25 mouse cellular contexts compared by ENCODE assay signal in genomic region chr10:45345217-45345616, GRCm38 (mm10). TPM values are rescaled to one million over a fixed set of nuclear protein-coding genes. Genes with fewer than 3 reads are reported as not detected.
A peak's percentile ranks its signal among the peaks of the same experiment; 100 is the strongest.
DNase-seq lines count a peak whose midpoint lies in the region; ATAC-seq and TF ChIP-seq lines count a peak whose summit lies in the region.
"Had no signal": no experiment of that assay in that cellular context is flagged by ENCODE, and none has a peak within 500 bp of the region (broad histone marks: within the 10 kb centered on the region; RNA-seq: fewer than 3 reads in every experiment).

No protein-coding gene starts in this region.

- no peak overlapping the region for H3K27ac ChIP-seq in hindbrain, embryonic 14.5 days
- no peak overlapping the region for H3K27ac ChIP-seq in hindbrain, embryonic 16.5 days (ENCODE audit: low read depth, low read length)
- H3K27ac ChIP-seq in intestine, embryonic 15.5 days, result no peak overlapping the region
- H3K27ac ChIP-seq in liver, postnatal 0 days (ENCODE audit: low read depth), result no peak overlapping the region
- H3K27ac ChIP-seq in heart, adult 2 months, result no peak overlapping the region
- H3K27ac ChIP-seq: forebrain, embryonic 13.5 days; gastrocnemius, adult 2 months; heart, embryonic 10.5 days; kidney, embryonic 15.5 days; limb, embryonic 12.5 days; stomach, postnatal 0 days had no signal

- TF ChIP-seq EP300 in liver, postnatal 0 days (IDR thresholded peaks at IDR 0.05; ENCODE audit: low read depth), result no peak
- no peak for TF ChIP-seq EP300 in heart, adult 2 months (IDR thresholded peaks at IDR 0.05; ENCODE audit: insufficient read depth, low read depth, low read length)

- TF ChIP-seq CTCF in liver, postnatal 0 days (IDR thresholded peaks at IDR 0.05; ENCODE audit: low read depth), result no peak
- no peak for TF ChIP-seq CTCF in heart, adult 2 months (IDR thresholded peaks at IDR 0.05)

- no peak overlapping the region for H3K9ac ChIP-seq in hindbrain, embryonic 14.5 days
- no peak overlapping the region for H3K9ac ChIP-seq in hindbrain, embryonic 16.5 days (ENCODE audit: low read depth, low read length)
- no peak overlapping the region for H3K9ac ChIP-seq in intestine, embryonic 15.5 days
- no peak overlapping the region for H3K9ac ChIP-seq in liver, postnatal 0 days (replicated peaks)
- no peak overlapping the region for H3K9ac ChIP-seq in heart, adult 2 months (ENCODE audit: low read depth, low read length)
- H3K9ac ChIP-seq: forebrain, embryonic 13.5 days; kidney, embryonic 15.5 days; limb, embryonic 12.5 days; lung, embryonic 14.5 days had no signal

- no peak overlapping the region for H3K4me3 ChIP-seq in hindbrain, embryonic 14.5 days (replicated peaks; ENCODE audit: low read length)
- H3K4me3 ChIP-seq in hindbrain, embryonic 16.5 days (ENCODE audit: low read length), result no peak overlapping the region
- no peak overlapping the region for H3K4me3 ChIP-seq in intestine, embryonic 15.5 days (replicated peaks)
- no peak overlapping the region for H3K4me3 ChIP-seq in liver, postnatal 0 days (ENCODE audit: low read depth, low read length)
- no peak overlapping the region for H3K4me3 ChIP-seq in heart, adult 2 months
- H3K4me3 ChIP-seq: forebrain, embryonic 13.5 days; gastrocnemius, adult 2 months; heart, embryonic 10.5 days; kidney, embryonic 15.5 days; limb, embryonic 12.5 days had no signal

- TF ChIP-seq POLR2A in heart, adult 2 months (IDR thresholded peaks at IDR 0.05; ENCODE audit: insufficient read depth, low read depth, low read length), result no peak

- H3K4me1 ChIP-seq in hindbrain, embryonic 14.5 days (replicated peaks; ENCODE audit: control insufficient read depth, insufficient read depth, low read length), result no peaks in the 10 kb centered on the region
- no peaks in the 10 kb centered on the region for H3K4me1 ChIP-seq in hindbrain, embryonic 16.5 days (ENCODE audit: control insufficient read depth, insufficient read depth, low read depth, low read length)
- H3K4me1 ChIP-seq in intestine, embryonic 15.5 days (replicated peaks), result no peaks in the 10 kb centered on the region
- H3K4me1 ChIP-seq in liver, postnatal 0 days (ENCODE audit: insufficient read depth), result no peaks in the 10 kb centered on the region
- H3K4me1 ChIP-seq in heart, adult 2 months (ENCODE audit: control insufficient read depth, insufficient read depth, low read length), result no peaks in the 10 kb centered on the region
- H3K4me1 ChIP-seq: heart, embryonic 10.5 days; kidney, embryonic 15.5 days; limb, embryonic 12.5 days had no signal

- H3K9me3 ChIP-seq in hindbrain, embryonic 14.5 days (ENCODE audit: control insufficient read depth, low read length), result no peaks in the 10 kb centered on the region
- no peaks in the 10 kb centered on the region for H3K9me3 ChIP-seq in hindbrain, embryonic 16.5 days (ENCODE audit: control insufficient read depth, low read length)
- H3K9me3 ChIP-seq in intestine, embryonic 15.5 days, result no peaks in the 10 kb centered on the region
- H3K9me3 ChIP-seq in liver, postnatal 0 days (ENCODE audit: low read length), result no peaks in the 10 kb centered on the region
- H3K9me3 ChIP-seq: forebrain, embryonic 13.5 days; kidney, embryonic 15.5 days had no signal

- H3K79me2 ChIP-seq in heart, adult 2 months (replicated peaks; ENCODE audit: control insufficient read depth, insufficient read depth, low read length), result no peaks in the 10 kb centered on the region

- no peak overlapping the region for H3K4me2 ChIP-seq in hindbrain, embryonic 14.5 days (replicated peaks)
- H3K4me2 ChIP-seq in hindbrain, embryonic 16.5 days (ENCODE audit: low read length), result no peak overlapping the region
- H3K4me2 ChIP-seq in intestine, embryonic 15.5 days (replicated peaks), result no peak overlapping the region
- H3K4me2 ChIP-seq in liver, postnatal 0 days (ENCODE audit: low read depth, low read length), result no peak overlapping the region
- H3K4me2 ChIP-seq: forebrain, embryonic 13.5 days; kidney, embryonic 15.5 days; limb, embryonic 12.5 days; lung, embryonic 14.5 days had no signal

- no peak for DNase-seq in hindbrain, embryonic 14.5 days (ENCODE audit: low spot score)
- DNase-seq in adipocyte (ENCODE audit: low spot score), result peak; percentile 66
- peak; percentile 27 for DNase-seq in liver, postnatal 0 days
- DNase-seq in heart, adult 2 months, result no peak
- DNase-seq in spleen, adult 12 weeks (ENCODE audit: low spot score), result no peak
- DNase-seq: adrenal gland, postnatal 14 days; B cell, adult 2 months; cerebellum, adult 8-10 months; gastrocnemius, adult 2 months; kidney, postnatal 36 days; lung, embryonic 14.5 days; midbrain, embryonic 14.5 days; thymus, adult 2 months had no signal

- H3K36me3 ChIP-seq in hindbrain, embryonic 14.5 days (replicated peaks; ENCODE audit: control insufficient read depth, insufficient read depth), result no peaks in the 10 kb centered on the region
- no peaks in the 10 kb centered on the region for H3K36me3 ChIP-seq in hindbrain, embryonic 16.5 days (ENCODE audit: control insufficient read depth, insufficient read depth, low read length)
- no peaks in the 10 kb centered on the region for H3K36me3 ChIP-seq in intestine, embryonic 15.5 days
- H3K36me3 ChIP-seq in liver, postnatal 0 days (replicated peaks; ENCODE audit: insufficient read depth, low read length), result no peaks in the 10 kb centered on the region
- no peaks in the 10 kb centered on the region for H3K36me3 ChIP-seq in heart, adult 2 months (ENCODE audit: control insufficient read depth, insufficient read depth, low read length)
- H3K36me3 ChIP-seq: kidney, embryonic 15.5 days had no signal

- H3K27me3 ChIP-seq in hindbrain, embryonic 14.5 days (ENCODE audit: control insufficient read depth, insufficient read depth, low read length), result no peaks in the 10 kb centered on the region
- no peaks in the 10 kb centered on the region for H3K27me3 ChIP-seq in hindbrain, embryonic 16.5 days (replicated peaks; ENCODE audit: control insufficient read depth, insufficient read depth, low read length)
- no peaks in the 10 kb centered on the region for H3K27me3 ChIP-seq in intestine, embryonic 15.5 days (replicated peaks)
- H3K27me3 ChIP-seq in liver, postnatal 0 days (ENCODE audit: insufficient read depth, low read length), result no peaks in the 10 kb centered on the region
- no peaks in the 10 kb centered on the region for H3K27me3 ChIP-seq in heart, adult 2 months (ENCODE audit: control insufficient read depth, insufficient read depth, low read length)
- H3K27me3 ChIP-seq: forebrain, embryonic 13.5 days; kidney, embryonic 15.5 days; limb, embryonic 12.5 days had no signal

- ATAC-seq in hindbrain, embryonic 14.5 days (ENCODE audit: low FRiP score), result 0 out of 2 replicates have a peak, but pooled peaks have one; percentile 34
- no peak for ATAC-seq in hindbrain, embryonic 16.5 days
- ATAC-seq in intestine, embryonic 15.5 days, result peak; percentile 75
- peak; percentile 92 for ATAC-seq in liver, postnatal 0 days
- no peak for ATAC-seq in CD4-positive, CD25-positive, alpha-beta regulatory T cell, adult 4 months
- ATAC-seq: forebrain, embryonic 13.5 days had no signal

- 67% methylated on average over 9 of the region's 9 CpGs for WGBS in hindbrain, embryonic 14.5 days
- WGBS in hindbrain, embryonic 16.5 days, result 77% methylated on average over 9 of the region's 9 CpGs
- WGBS in intestine, embryonic 15.5 days, result 80% methylated on average over 9 of the region's 9 CpGs
- 72% methylated on average over 9 of the region's 9 CpGs for WGBS in liver, postnatal 0 days (ENCODE audit: insufficient replicate concordance)
- WGBS in heart, adult 2 months, result 81% methylated on average over 9 of the region's 9 CpGs

- intact Hi-C loops in heart, adult 2 months (cut with DNase I), result no loop called here

RNA-seq across cellular contexts. Expression of gene Bves, which starts 9.6 kb away (rescaled TPM):
- 2.4 and 2.6 TPM in 2 replicates for polyA plus RNA-seq in hindbrain, embryonic 14.5 days (2014; fragmentation: Nextera tagmentation; extraction: Ambion mirVana)
- 1.5 and 2.4 TPM in 2 replicates for polyA plus RNA-seq in hindbrain, embryonic 16.5 days (2015; fragmentation: Nextera tagmentation; extraction: Ambion mirVana)
- polyA plus RNA-seq in intestine, embryonic 15.5 days (2015; fragmentation: Nextera tagmentation; extraction: Ambion mirVana), result 4.1 and 4.8 TPM in 2 replicates
- 0.05 and 0.11 TPM in 2 replicates for polyA plus RNA-seq in liver, postnatal 0 days (2015; fragmentation: Nextera tagmentation; extraction: Ambion mirVana)
- 10 to 100 TPM; 31.1 to 34.8 TPM for total RNA-seq in heart, adult 2 months (2021)
- 25.0 and 44.5 TPM in 2 replicates for polyA plus RNA-seq in heart, adult 2 months (2012; rRNA removed)
- polyA plus RNA-seq in CD4-positive, CD25-positive, alpha-beta regulatory T cell, adult 4 months (2017; shearing (Covaris generic)), result not detected
- total RNA-seq: hematopoietic stem cell, adult 5-6 weeks; megakaryocyte, adult 5-6 weeks; MEL; neutrophil, adult 5-6 weeks had no signal

Comparison
In these comparisons a context has a peak if more than half of its experiments do, and no peak if none do; other contexts are left out.
1. ATAC-seq: peak in hindbrain, embryonic 14.5 days (single experiment), intestine, embryonic 15.5 days (single experiment) and liver, postnatal 0 days (single experiment); none in hindbrain, embryonic 16.5 days (single experiment) and CD4-positive, CD25-positive, alpha-beta regulatory T cell, adult 4 months (single experiment).
2. DNase-seq: peak in adipocyte (single experiment) and liver, postnatal 0 days (single experiment); none in hindbrain, embryonic 14.5 days (single experiment), heart, adult 2 months (0 of 2) and spleen, adult 12 weeks (single experiment).